Mouse (Mus musculus) kidney, embryonic 15.5 days (tissue): Measurements from ENCODE around the gene Utp15. TPM values are rescaled to one million over a fixed set of nuclear protein-coding genes. Genes with fewer than 3 reads are reported as not detected.

ENCODE experiments used
- ATAC-seq: fragments of 200-750 bp; cut with Nextera tagmentation; replicated peaks from 2 replicates; pipeline ENCODE4 v1.8.0; 2017; ENCODE audit warnings: moderate TSS enrichment; ENCODE audit not compliant: low FRiP score
- H3K27ac ChIP-seq: fragments of 300-500 bp; sonication (generic); 2 replicates; pipeline ENCODE4 v1.5.1; 2015; ENCODE audit warnings: mild to moderate bottlenecking, inconsistent platforms
- H3K27me3 ChIP-seq: fragments of 300-500 bp; sonication (generic); 2 replicates; pipeline ENCODE4 v1.6.1; 2015; ENCODE audit warnings: inconsistent platforms
- H3K36me3 ChIP-seq: fragments of 300-500 bp; sonication (generic); 2 replicates; pipeline ENCODE4 v1.6.1; 2015; ENCODE audit warnings: inconsistent platforms
- H3K4me1 ChIP-seq: fragments of 300-500 bp; sonication (generic); 2 replicates; pipeline ENCODE4 v1.6.1; 2015; ENCODE audit warnings: inconsistent platforms
- H3K4me2 ChIP-seq: fragments of 300-500 bp; sonication (generic); 2 replicates; pipeline ENCODE4 v1.6.1; 2015; ENCODE audit warnings: moderate library complexity, mild to moderate bottlenecking, inconsistent platforms
- H3K4me3 ChIP-seq: fragments of 300-500 bp; sonication (generic); replicated peaks from 2 replicates; pipeline ENCODE4 v1.5.1; 2015; ENCODE audit warnings: mild to moderate bottlenecking, inconsistent platforms
- H3K9ac ChIP-seq: fragments of 300-500 bp; sonication (generic); 2 replicates; pipeline ENCODE4 v1.6.1; 2015; ENCODE audit warnings: mild to moderate bottlenecking, inconsistent platforms
- H3K9me3 ChIP-seq: fragments of 300-500 bp; sonication (generic); replicated peaks from 2 replicates; pipeline ENCODE4 v1.6.1; 2016; ENCODE audit warnings: inconsistent platforms
- WGBS: fragments of 180-500 bp; shearing (Covaris S2); methylation state at CpG from one replicate; pipeline ENCODE4 v1.1.7; 2015; ENCODE audit warnings: mixed read lengths; 5-methylcytosine and 5-hydroxymethylcytosine counted together
- polyA plus RNA-seq: library from polyadenylated mRNA; unstranded; fragments of >200 nt; fragmentation: Nextera tagmentation; extraction: Ambion mirVana; gene quantifications from 2 replicates; pipeline ENCODE4 v1.2.1, GENCODE M21; 2015

The Utp15 gene
- polyA plus RNA-seq = 33.7 and 36.7 TPM in 2 replicates

- Histone ChIP-seq H3K27ac (peak within 1 kb of the TSS; percentile 96), H3K4me3 (peak within 1 kb of the TSS; percentile 96), H3K9me3 (no peaks in the 10 kb centered on the region), H3K4me1 (peaks cover 20% of the 10 kb centered on the region), H3K4me2 (peak within 1 kb of the TSS; percentile 79), H3K9ac (peak within 1 kb of the TSS; percentile 85), H3K27me3 (no peaks in the 10 kb centered on the region), H3K36me3 (peaks cover 31% of the 10 kb centered on the region)
- peak; percentile 99 for ATAC-seq
- under 1% methylated on average over 71 of the region's 71 CpGs for WGBS
Observed at GRCm38 (mm10) chr13:98262636-98263457, at the start of gene Utp15, which contains the start of gene Ankra2. Gene Utp15 (minus strand): TSS chr13:98263041. Gene Ankra2 (plus strand): TSS chr13:98263074.

- Histone ChIP-seq H3K4me3 (no peak overlapping the region), H3K9me3 (no peaks in the 10 kb centered on the region), H3K4me1 (peaks cover 21% of the 10 kb centered on the region), H3K27ac (no peak overlapping the region), H3K27me3 (no peaks in the 10 kb centered on the region), H3K9ac (no peak overlapping the region), H3K4me2 (no peak overlapping the region), H3K36me3 (peaks cover 69% of the 10 kb centered on the region)
- ATAC-seq = no peak
- 94% methylated on average over 5 of the region's 5 CpGs for WGBS
Observed at GRCm38 (mm10) chr13:98311597-98311996, 48.8 kb upstream of the Utp15 start.

- Histone ChIP-seq H3K36me3 (peaks cover 61% of the 10 kb centered on the region), H3K9me3 (no peaks in the 10 kb centered on the region), H3K9ac (no peak overlapping the region), H3K4me2 (no peak overlapping the region), H3K27me3 (no peaks in the 10 kb centered on the region), H3K27ac (no peak overlapping the region), H3K4me3 (no peak overlapping the region), H3K4me1 (0 out of 2 replicates have a peak, but pooled peaks cover 11% of the 10 kb centered on the region)
- 84% methylated on average over 4 of the region's 4 CpGs for WGBS
- ATAC-seq = no peak
Observed at GRCm38 (mm10) chr13:98308724-98309123, 45.9 kb upstream of the Utp15 start.

GRCm38 (mm10) chr13:98308004-98308403 is 45.2 kb upstream of the Utp15 start:
- Histone ChIP-seq H3K9ac (no peak overlapping the region), H3K27ac (no peak overlapping the region), H3K4me3 (no peak overlapping the region), H3K27me3 (no peaks in the 10 kb centered on the region), H3K36me3 (peaks cover 54% of the 10 kb centered on the region), H3K4me2 (no peak overlapping the region), H3K4me1 (0 out of 2 replicates have a peak, but pooled peaks cover 9% of the 10 kb centered on the region), H3K9me3 (no peaks in the 10 kb centered on the region)
- no peak for ATAC-seq
- 83% methylated on average over 5 of the region's 5 CpGs for WGBS

GRCm38 (mm10) chr13:98306852-98307475 is 44.1 kb upstream of the Utp15 start:
- H3K36me3 ChIP-seq = peaks cover 43% of the 10 kb centered on the region
- ATAC-seq = no peak
- H3K4me1 ChIP-seq = 0 out of 2 replicates have a peak, but pooled peaks cover 9% of the 10 kb centered on the region
- H3K27ac ChIP-seq = peak overlapping the region; percentile 11
- H3K9ac ChIP-seq = no peak overlapping the region
- no peak overlapping the region for H3K4me2 ChIP-seq
- H3K4me3 ChIP-seq = no peak overlapping the region
- no peaks in the 10 kb centered on the region for H3K9me3 ChIP-seq
- H3K27me3 ChIP-seq = no peaks in the 10 kb centered on the region
- WGBS = 44% methylated on average over 14 of the region's 14 CpGs

GRCm38 (mm10) chr13:98306393-98306792 is 43.6 kb upstream of the Utp15 start:
- peaks cover 38% of the 10 kb centered on the region for H3K36me3 ChIP-seq
- no peak for ATAC-seq
- H3K4me2 ChIP-seq = no peak overlapping the region
- 0 out of 2 replicates have a peak overlapping the region, but pooled peaks have one; percentile 11 for H3K27ac ChIP-seq
- WGBS = 44% methylated on average over 5 of the region's 5 CpGs
- H3K4me1 ChIP-seq = 0 out of 2 replicates have a peak, but pooled peaks cover 6% of the 10 kb centered on the region
- no peaks in the 10 kb centered on the region for H3K9me3 ChIP-seq
- no peak overlapping the region for H3K4me3 ChIP-seq
- H3K9ac ChIP-seq = no peak overlapping the region
- H3K27me3 ChIP-seq = no peaks in the 10 kb centered on the region

- Histone ChIP-seq H3K4me1 (0 out of 2 replicates have a peak, but pooled peaks cover 6% of the 10 kb centered on the region), H3K4me2 (no peak overlapping the region), H3K9me3 (no peaks in the 10 kb centered on the region), H3K4me3 (no peak overlapping the region), H3K27me3 (no peaks in the 10 kb centered on the region), H3K9ac (no peak overlapping the region), H3K36me3 (peaks cover 26% of the 10 kb centered on the region), H3K27ac (no peak overlapping the region)
- 93% methylated on average over 9 of the region's 9 CpGs for WGBS
- no peak for ATAC-seq
Observed at GRCm38 (mm10) chr13:98305257-98305656, 42.4 kb upstream of the Utp15 start.

GRCm38 (mm10) chr13:98298833-98299758 is 36.3 kb upstream of the Utp15 start:
- peak; percentile 88 for ATAC-seq
- H3K9me3 ChIP-seq = no peaks in the 10 kb centered on the region
- 57% methylated on average over 21 of the region's 21 CpGs for whole genome bisulfite sequencing
- H3K4me2 ChIP-seq = peak overlapping the region; percentile 45
- no peaks in the 10 kb centered on the region for H3K36me3 ChIP-seq
- H3K9ac ChIP-seq = no peak overlapping the region
- H3K27ac ChIP-seq = no peak overlapping the region
- H3K27me3 ChIP-seq = peaks cover 3% of the 10 kb centered on the region; the same call in 1 of the 2 replicates
- H3K4me1 ChIP-seq = no peaks in the 10 kb centered on the region
- H3K4me3 ChIP-seq = no peak overlapping the region

GRCm38 (mm10) chr13:98297883-98298482 is 35.1 kb upstream of the Utp15 start:
- Histone ChIP-seq H3K27ac (no peak overlapping the region), H3K4me1 (no peaks in the 10 kb centered on the region), H3K4me3 (no peak overlapping the region), H3K27me3 (peaks cover 3% of the 10 kb centered on the region; the same call in 1 of the 2 replicates), H3K4me2 (no peak overlapping the region), H3K36me3 (no peaks in the 10 kb centered on the region), H3K9me3 (no peaks in the 10 kb centered on the region), H3K9ac (no peak overlapping the region)
- WGBS = 93% methylated on average over 6 of the region's 6 CpGs
- no peak for ATAC-seq

- Histone ChIP-seq H3K9ac (no peak overlapping the region), H3K4me3 (no peak overlapping the region), H3K27me3 (peaks cover 3% of the 10 kb centered on the region; the same call in 1 of the 2 replicates), H3K36me3 (no peaks in the 10 kb centered on the region), H3K27ac (no peak overlapping the region), H3K4me2 (no peak overlapping the region), H3K4me1 (no peaks in the 10 kb centered on the region), H3K9me3 (no peaks in the 10 kb centered on the region)
- WGBS = 51% methylated on average over 5 of the region's 5 CpGs
- no peak for ATAC-seq
Observed at GRCm38 (mm10) chr13:98296072-98296471, 33.2 kb upstream of the Utp15 start.

- no peaks in the 10 kb centered on the region for H3K27me3 ChIP-seq
Observed at GRCm38 (mm10) chr13:98291712-98292111, 28.9 kb upstream of the Utp15 start.

More at GRCm38 (mm10) chr13:98291712-98292111, 28.9 kb upstream of the Utp15 start:
- WGBS = 80% methylated on average over 8 of the region's 8 CpGs
- Histone ChIP-seq H3K4me3 (no peak overlapping the region), H3K36me3 (no peaks in the 10 kb centered on the region), H3K9ac (no peak overlapping the region), H3K4me2 (no peak overlapping the region), H3K9me3 (no peaks in the 10 kb centered on the region), H3K4me1 (no peaks in the 10 kb centered on the region), H3K27ac (no peak overlapping the region)
- ATAC-seq = no peak
